Mouse (Mus musculus) WW6 (cell line): ENCODE data around the gene Cdr2.
"Not testable (repeated sequence)": the region's sequence is repeated elsewhere in the genome, so short reads cannot be mapped to it uniquely, and the experiment has no call there.

Experiments
- DNase-seq: peaks from one replicate; pipeline ENCODE4 v3.0.0-alpha.2; 2013; ENCODE audit warnings: low read depth, low spot score

Gene Cdr2

DNA sequence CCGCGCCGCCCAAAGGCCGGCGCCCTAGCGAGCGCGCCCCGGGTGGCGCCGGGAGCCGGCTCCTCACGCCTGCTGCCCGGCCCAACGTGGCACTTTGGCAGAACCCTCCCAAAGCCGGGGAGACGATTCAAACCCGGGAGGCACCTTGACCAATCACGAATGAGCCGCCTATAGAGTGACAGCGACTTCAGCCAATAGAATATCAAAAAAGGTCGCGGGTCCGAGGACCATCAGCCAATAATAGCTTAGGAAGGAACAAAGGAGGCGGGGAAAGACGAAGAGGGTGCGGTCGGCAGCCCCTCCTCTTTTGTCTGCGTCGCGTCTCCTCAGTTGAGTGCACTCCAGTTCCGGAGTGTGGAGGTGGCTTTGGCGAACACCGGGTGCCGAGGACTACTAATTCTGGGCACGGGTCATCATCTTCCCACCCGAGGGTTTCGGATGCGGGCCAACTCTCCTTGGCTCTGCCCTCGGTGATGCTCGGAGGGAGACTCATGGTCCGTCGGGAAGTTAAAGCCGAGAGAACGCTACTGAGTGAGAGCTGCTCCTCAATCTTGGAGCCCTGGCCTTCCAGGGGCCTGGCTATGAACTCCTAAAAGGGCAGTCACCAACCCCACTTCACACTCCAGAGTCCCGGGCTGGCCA, at the start of gene Cdr2, which contains the start of gene Mfsd13b:
Cdr2 (minus strand) TSS at position 113 of the 642 bp plus-strand sequence.
Mfsd13b (plus strand) TSS at position 310 of the 642 bp plus-strand sequence.
- peak; percentile 95 for DNase-seq

GRCm38 (mm10) chr7:121029947-121030346, 47.8 kb upstream of the Cdr2 start:
- not testable (repeated sequence) for DNase-seq

DNA sequence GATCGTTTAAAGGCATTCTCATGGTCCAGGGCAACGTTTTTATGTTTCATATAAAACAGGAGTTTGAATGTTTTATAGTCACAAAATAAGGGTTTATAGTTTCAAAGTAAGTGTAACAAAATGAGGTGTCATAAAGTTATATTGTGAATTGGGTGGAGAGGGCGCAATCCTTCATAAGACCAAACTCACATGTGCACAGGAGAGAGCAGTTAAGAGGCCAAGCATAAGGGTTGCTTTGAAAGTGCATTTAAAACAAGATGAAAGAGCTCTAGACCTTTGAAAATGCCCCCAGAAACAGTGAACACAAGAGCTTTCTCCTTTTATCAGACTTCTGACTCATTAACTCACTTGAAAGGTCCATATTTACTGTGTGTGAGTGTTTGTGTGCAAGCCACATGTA, 44.2 kb upstream of the Cdr2 start:
- DNase-seq, result no peak

GRCm38 (mm10) chr7:121025221-121026008, 43.3 kb upstream of the Cdr2 start:
- no peak for DNase-seq

DNA sequence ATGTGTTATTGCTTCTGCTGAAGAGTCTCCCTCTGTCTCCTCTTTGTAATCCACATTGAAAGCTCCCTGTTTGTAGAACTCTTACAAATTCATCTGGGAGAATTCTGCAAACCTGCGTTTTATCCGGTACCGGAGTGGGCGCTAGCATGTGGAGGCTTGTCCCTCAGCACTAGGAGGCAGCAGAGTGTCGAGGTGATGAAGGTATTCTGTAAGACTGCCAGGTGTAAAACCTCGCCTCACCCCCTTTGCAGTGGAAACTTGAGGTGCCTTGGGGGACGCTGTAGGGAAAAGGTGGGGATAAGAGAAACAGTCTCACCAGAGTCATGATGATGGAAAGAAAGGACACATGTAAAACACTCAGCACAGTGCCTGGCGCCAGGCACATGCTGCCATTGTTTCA, 38.2 kb upstream of the Cdr2 start:
- no peak for DNase-seq

- DNase-seq, result no peak
These were observed 36.7 kb upstream of the Cdr2 start for GRCm38 (mm10) chr7:121018778-121019177.

GRCm38 (mm10) chr7:121014486-121014885, 32.4 kb upstream of the Cdr2 start:
- no peak for DNase-seq

- DNase-seq, result no peak
These were observed 29.9 kb upstream of the Cdr2 start for GRCm38 (mm10) chr7:121011794-121012689.

DNA sequence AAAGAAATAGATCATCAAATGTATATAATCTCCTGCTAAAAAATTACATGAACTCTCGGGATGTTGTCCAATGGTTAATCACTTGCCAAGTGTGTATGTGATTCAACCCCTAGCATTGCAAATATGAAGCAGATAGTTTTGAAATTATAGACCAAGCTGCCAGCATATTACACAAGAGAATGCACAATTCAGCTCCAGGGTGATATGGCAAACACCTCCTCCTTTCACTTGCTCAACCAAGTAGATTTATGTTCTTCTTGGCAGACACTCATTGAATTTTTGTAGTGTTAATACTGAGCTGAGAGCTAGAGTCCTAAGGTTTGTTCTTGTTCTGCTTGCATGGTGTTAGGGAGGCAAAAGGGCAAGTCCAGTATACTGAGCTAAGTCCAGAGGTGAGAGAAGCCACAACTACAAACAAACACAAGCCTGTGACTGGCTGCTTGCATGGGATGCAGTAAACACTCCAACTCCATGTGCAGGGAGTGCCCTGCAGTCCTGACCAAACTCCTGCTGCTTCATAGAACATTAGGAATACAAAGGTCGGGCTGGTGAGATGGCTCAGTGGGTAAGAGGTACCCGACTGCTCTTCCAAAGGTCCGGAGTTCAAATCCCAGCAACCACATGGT, 21.8 kb upstream of the Cdr2 start:
- no peak for DNase-seq

GRCm38 (mm10) chr7:121002407-121002928, 20.4 kb upstream of the Cdr2 start:
- no peak for DNase-seq

- DNase-seq, result no peak
These were observed 19.8 kb upstream of the Cdr2 start for GRCm38 (mm10) chr7:121001879-121002278.

GRCm38 (mm10) chr7:121000065-121000822, 18.1 kb upstream of the Cdr2 start:
- no peak for DNase-seq

- DNase-seq, result no peak
These were observed 17.0 kb upstream of the Cdr2 start for GRCm38 (mm10) chr7:120999021-120999530.

DNA sequence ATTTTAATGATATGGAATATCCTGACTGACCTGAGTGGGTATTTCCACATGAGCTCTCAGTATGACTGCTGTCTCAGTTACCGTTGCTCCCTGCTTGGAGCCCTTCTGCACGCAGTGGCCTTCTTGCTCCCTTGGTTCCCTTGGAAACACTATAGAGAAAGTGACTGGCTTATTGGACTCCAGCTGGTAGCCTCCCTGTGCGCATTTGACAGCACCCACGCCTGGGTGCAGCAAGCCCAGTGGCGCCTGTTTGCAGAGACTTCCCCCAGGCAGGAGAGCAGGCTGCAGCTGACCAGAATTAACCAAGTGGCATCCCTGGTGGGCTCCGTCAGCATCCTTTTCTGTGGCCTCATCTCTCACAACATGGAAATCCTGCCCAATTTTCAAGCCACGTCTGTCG, 9.1 kb upstream of the Cdr2 start:
- no peak for DNase-seq

DNA sequence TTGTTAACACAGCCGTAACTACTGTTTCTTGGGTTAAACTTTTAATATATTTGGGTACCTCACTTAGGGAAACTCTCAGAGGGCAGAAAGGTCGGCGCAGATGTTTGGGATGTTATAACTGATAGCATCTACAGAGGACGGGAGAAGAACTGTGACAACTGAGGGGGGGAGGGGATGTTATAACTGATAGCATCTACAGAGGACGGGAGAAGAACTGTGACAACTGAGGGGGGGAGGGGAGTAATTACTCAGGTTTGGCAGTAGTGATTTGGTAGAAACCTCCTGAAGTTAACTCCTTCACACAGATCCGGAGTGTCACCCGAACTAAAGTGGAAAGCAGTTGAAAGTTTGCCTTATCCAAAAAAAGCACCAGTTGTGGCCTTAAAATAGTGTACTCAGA, 856 bp upstream of the Cdr2 start:
- no peak for DNase-seq

DNA sequence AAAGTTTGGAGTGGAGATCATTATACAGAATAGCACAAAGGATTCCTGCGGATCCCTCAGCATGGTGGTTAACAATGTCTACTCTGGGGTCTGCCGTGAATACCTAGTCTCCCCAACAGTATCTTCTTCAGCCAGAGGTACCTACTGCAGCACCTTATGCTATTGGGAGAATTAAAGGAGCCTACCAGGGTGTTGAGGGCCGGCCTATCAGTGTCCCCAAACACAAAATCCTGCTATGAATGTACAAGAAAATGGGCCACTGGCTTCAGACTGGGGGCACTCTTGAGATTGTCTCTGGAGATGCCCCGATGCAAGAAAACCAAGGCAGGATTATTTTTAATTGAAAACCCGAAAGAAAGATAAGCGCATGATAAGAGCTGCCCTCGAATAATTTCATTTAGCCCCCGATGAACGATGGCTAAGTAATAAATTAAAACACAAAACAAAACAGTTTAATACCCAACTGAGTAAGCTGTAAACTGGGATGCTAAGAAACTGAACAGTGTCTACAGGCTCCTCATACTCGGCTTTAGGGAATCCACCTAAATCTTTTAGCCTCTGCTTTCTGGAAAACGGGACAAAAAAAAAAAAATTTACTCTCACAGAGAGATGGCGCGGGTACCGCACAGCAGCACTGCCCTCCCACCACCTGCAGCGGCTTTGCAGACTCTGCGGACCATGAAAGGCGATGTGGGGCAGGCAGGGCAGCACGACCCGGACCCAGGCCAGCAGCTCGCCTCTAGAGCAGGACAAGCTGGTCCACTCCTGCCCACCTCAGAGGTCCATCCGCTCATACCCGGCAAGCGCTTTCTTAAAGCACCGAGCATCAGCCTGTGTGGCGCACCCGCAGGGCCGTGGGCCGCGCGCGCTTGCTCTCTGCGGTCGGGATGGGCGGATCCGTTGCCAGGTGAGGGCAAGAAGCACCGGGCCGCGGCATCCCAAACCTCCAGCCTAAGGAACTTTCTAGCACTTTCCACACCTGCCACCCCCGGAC, 884 bp downstream of the Cdr2 start:
- DNase-seq, result peak; percentile 52

GRCm38 (mm10) chr7:120980041-120980440, 2.1 kb downstream of the Cdr2 start:
- DNase-seq, result no peak

DNA sequence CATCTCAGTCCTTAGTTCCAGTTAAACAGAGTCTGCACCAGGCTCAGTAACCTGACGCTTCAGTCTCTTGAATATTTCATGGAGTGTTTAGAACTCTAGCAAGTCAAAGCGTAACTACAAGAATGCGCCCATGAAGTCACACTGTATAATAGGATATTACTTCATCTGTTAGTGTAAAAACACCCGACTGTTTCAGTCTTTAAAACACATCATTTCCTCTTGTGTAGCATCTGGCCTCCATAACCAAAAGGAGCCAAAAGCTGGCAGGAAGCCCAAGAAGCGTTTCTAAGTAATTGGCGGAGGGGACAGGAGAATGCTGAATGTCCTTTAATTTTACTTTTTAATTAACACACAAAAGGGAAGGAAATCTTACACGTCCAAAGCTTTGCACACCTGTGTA, 5.0 kb downstream of the Cdr2 start:
- no peak for DNase-seq

- no peak for DNase-seq
These were observed 8.1 kb downstream of the Cdr2 start for GRCm38 (mm10) chr7:120974001-120974400.
